Mouse (Mus musculus) brain, embryonic 14.5 days (tissue): Measurements from ENCODE around the gene 4931428L18Rik.

Experiments
- CTCF ChIP-seq: fragments of 200-500 bp; IDR thresholded peaks from 2 replicates; pipeline ENCODE4 v1.5.1; 2012; ENCODE audit warnings: inconsistent platforms, mild to moderate bottlenecking, moderate library complexity, borderline replicate concordance; ENCODE audit not compliant: insufficient read depth, insufficient read length; ENCODE audit errors: extremely low read depth
- POLR2A ChIP-seq: fragments of 200-500 bp; IDR thresholded peaks from 2 replicates; pipeline ENCODE4 v1.6.1; 2012; ENCODE audit warnings: mild to moderate bottlenecking, inconsistent platforms, borderline replicate concordance; ENCODE audit not compliant: poor library complexity, insufficient read depth, insufficient read length, severe bottlenecking; ENCODE audit errors: extremely low read depth

DNA sequence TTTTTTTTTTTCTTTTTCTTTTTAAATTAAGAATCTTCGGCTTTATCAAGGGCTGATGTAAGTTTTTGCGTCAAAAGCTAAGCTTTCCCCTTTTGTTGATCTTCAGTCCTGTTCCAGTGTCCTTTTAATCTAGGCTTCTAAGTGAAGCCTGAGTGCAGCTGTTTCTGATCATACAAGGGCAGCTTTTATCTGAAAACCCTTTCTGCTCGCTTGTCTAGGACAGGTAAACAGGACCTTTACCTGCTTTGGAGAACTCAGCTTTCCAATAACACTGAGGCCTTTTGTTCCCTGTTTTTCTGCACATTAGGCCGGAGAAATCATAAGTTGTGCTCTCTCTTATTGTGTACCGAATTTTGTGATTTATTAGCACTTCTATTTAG, 272.0 kb downstream of the 4931428L18Rik start:
- TF ChIP-seq POLR2A (no peak), CTCF (no peak)
